Mouse (Mus musculus): ENCODE data around the gene Olfr594.
"Not testable (repeated sequence)": the region's sequence is repeated elsewhere in the genome, so short reads cannot be mapped to it uniquely, and the experiment has no call there.

Olfr594 gene

DNA sequence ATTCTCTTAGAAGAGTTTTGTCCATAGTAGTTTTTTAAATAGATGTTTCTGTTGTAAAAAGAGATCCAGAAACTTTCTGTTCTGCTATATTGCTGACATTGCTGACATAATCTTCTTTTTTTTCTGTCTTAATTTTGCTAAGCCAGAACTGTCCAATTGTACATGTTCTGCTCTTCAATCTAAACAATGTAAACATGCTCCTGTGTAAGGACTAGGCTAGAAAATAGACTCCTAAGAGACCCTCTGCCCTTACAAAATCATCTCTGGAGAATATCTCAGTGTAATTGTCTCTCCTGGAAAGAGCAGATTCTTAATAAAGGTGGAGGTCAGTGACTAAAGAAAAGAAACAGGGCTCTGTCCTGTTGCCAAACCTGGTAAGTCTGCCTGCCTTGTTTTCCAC lies at the start of gene Olfr594:
Gene Olfr594 (plus strand): TSS at position 301 of the 400 bp plus-strand sequence.
- DNase-seq = no peak

GRCm38 (mm10) chr7:103169697-103170096 lies 47.1 kb upstream of the Olfr594 start:
- no peak for DNase-seq

DNA sequence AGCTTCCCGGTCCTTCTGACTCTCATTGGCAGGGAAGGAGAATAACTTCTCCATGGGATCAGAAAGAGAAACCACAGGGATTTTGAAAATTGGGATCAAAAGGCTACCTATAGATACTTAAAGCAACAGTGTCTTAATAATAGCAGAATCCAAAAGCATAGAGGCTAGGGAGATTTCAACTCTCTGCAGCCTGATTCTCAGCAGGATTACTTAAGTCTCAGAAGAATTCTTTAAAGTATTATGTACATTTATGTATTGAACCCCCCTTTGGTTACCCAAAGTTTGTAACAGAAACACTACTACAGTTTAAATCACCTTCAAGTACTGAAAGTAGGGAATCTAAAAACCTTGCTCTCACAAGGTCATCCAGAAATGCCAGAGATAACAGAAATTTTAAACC lies 38.6 kb upstream of the Olfr594 start, which contains the start of gene Olfr591:
Gene Olfr591 (minus strand): TSS at position 101 of the 400 bp plus-strand sequence.
- no peak for DNase-seq

- not testable (repeated sequence) for DNase-seq
These were observed 32.3 kb upstream of the Olfr594 start, which contains the start of gene Olfr592 for GRCm38 (mm10) chr7:103184503-103184902. Gene Olfr592 (plus strand): TSS chr7:103184803.

DNA sequence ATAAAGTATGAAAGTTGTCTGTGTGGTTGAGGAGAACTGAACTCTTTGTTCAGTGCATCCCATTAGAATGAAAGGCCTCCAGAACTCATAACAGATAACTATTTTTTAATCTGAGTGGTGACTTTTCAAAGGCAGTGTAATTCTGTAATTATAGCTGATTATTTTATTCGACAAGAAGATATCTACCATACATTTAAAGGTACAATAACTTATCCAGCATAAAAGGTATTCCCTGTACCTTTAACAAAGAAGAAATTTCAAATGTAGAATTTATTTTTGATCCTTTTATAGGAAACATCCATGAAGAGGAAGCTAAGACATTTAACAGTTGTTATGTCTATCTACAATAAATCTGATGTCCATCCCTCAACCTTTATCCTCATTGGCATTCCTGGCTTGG lies 5.2 kb upstream of the Olfr594 start, which contains the start of gene Olfr593:
Gene Olfr593 (plus strand): TSS at position 301 of the 400 bp plus-strand sequence.
- DNase-seq = no peak

GRCm38 (mm10) chr7:103212050-103212449 lies 4.7 kb upstream of the Olfr594 start:
- not testable (repeated sequence) for DNase-seq

GRCm38 (mm10) chr7:103252405-103252804 lies 35.6 kb downstream of the Olfr594 start, which contains the start of gene Usp17ld:
Gene Usp17ld (minus strand): TSS chr7:103252505.
- DNase-seq = not testable (repeated sequence)
